Mouse (Mus musculus) lung, postnatal 0 days (tissue): ENCODE data around the gene Hoxa5.

Source experiments
- CTCF ChIP-seq: IDR thresholded peaks from 2 replicates; pipeline ENCODE4 v1.5.1; 2016; ENCODE audit warnings: antibody characterized with exemption, mild to moderate bottlenecking
- EP300 ChIP-seq: IDR thresholded peaks from 2 replicates; pipeline ENCODE4 v1.6.1; 2016; ENCODE audit warnings: antibody characterized with exemption, mild to moderate bottlenecking, control low read depth

- TF ChIP-seq EP300 (no peak), CTCF (no peak)
Observed at GRCm38 (mm10) chr6:52175864-52176263, 28.5 kb downstream of the Hoxa5 start.
